Mouse (Mus musculus): ENCODE results near the gene Zbtb45. TPM values are rescaled to one million over a fixed set of nuclear protein-coding genes. Genes with fewer than 3 reads are reported as not detected.

Gene Zbtb45
- polyA plus RNA-seq, 1 experiment from 2014 or later, result 11.2 TPM

DNA sequence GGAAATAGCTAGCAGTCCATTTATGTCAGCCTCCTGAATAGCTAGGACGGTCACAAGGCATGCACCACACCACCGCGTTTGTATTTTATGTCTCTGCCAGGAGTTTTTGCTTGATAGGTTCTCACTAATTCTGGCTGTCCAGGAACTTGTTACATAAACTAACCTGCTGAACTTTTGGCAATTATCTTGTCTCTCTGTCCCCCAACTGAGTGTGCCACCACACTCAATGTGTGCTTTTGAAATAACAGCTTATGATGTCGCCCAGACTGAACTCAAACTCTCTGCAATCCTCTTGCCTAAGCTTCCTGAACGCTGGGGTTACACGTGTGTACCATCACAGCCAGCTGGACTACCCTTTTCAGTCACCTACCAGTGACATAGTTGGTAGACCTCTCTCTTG is 32.7 kb upstream of the Zbtb45 start:
- Histone ChIP-seq H3K4me3 (ENCODE audit: low read depth, low read length) (no peak overlapping the region), H3K36me3 (ENCODE audit: control insufficient read depth, insufficient read depth) (no peaks in the 10 kb centered on the region), H3K27me3 (replicated peaks; ENCODE audit: control insufficient read depth, insufficient read depth, low read length) (peaks cover 29% of the 10 kb centered on the region), H3K4me1 (replicated peaks; ENCODE audit: control insufficient read depth, insufficient read depth, low read length) (peaks cover 11% of the 10 kb centered on the region; the same call in 1 of the 2 replicates), H3K9ac (ENCODE audit: low read depth, low read length) (no peak overlapping the region), H3K27ac (ENCODE audit: low read depth, low read length) (no peak overlapping the region), H3K9me3 (ENCODE audit: control insufficient read depth) (no peaks in the 10 kb centered on the region), H3K4me2 (replicated peaks; ENCODE audit: low read depth) (no peak overlapping the region)
- no peak for ATAC-seq
- WGBS, result 79% methylated on average over 6 of the region's 6 CpGs
- no peak for TF ChIP-seq CTCF (IDR thresholded peaks at IDR 0.05; ENCODE audit: low read depth)

DNA sequence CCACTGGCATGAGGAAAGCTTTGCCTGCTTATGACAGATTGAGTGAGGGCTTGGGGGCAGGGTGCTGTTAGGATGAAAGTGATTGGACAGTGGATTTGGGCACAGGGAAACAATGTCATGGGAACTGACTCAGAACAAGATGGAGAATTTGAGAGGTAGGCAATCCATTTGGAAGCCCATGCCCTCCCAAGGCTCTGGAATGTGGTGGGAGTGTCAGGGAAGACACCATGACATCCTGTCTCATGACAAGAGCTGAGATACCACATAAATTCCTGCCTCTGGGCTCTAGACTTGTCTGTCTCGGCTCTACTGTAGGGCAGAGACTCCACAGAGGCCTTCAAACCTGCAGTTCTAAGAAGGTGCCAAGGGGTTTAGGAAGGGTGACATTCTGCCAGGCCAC is 31.4 kb upstream of the Zbtb45 start:
- Histone ChIP-seq H3K27me3 (replicated peaks; ENCODE audit: control insufficient read depth, insufficient read depth, low read length) (peaks cover 29% of the 10 kb centered on the region), H3K9ac (ENCODE audit: low read depth, low read length) (no peak overlapping the region), H3K4me1 (replicated peaks; ENCODE audit: control insufficient read depth, insufficient read depth, low read length) (peaks cover 11% of the 10 kb centered on the region; the same call in 1 of the 2 replicates), H3K4me3 (ENCODE audit: low read depth, low read length) (no peak overlapping the region), H3K9me3 (ENCODE audit: control insufficient read depth) (no peaks in the 10 kb centered on the region), H3K4me2 (replicated peaks; ENCODE audit: low read depth) (no peak overlapping the region), H3K27ac (ENCODE audit: low read depth, low read length) (no peak overlapping the region), H3K36me3 (ENCODE audit: control insufficient read depth, insufficient read depth) (no peaks in the 10 kb centered on the region; the same call in 1 of the 2 replicates)
- 88% methylated on average over 1 of the region's 1 CpGs for WGBS
- no peak for TF ChIP-seq CTCF (IDR thresholded peaks at IDR 0.05; ENCODE audit: low read depth)
- ATAC-seq, result no peak

DNA sequence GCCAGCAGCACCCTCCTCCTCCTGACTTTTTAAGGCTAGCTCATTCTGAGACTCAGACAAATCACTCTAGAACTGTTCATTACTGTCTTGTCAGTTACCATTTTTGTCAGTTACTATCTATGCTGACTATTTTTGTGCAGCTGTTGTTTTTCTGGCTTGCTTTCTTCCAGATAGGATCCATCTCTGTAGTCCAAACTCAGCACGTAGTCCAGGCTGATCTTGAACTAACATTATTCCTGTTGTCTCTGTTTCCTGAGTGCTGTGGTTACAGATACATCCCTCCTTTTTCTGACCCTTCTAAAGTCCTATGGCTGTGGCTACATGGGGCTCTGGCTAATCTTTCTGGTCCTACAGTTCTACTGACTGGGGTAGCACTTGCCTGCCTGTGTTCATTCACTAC is 29.3 kb upstream of the Zbtb45 start:
- Histone ChIP-seq H3K4me2 (replicated peaks; ENCODE audit: low read depth) (peak overlapping the region; percentile 79), H3K4me1 (replicated peaks; ENCODE audit: control insufficient read depth, insufficient read depth, low read length) (peaks cover 15% of the 10 kb centered on the region; the same call in 1 of the 2 replicates), H3K9me3 (ENCODE audit: control insufficient read depth) (no peaks in the 10 kb centered on the region), H3K36me3 (ENCODE audit: control insufficient read depth, insufficient read depth) (peaks cover 9% of the 10 kb centered on the region; the same call in 1 of the 2 replicates), H3K9ac (ENCODE audit: low read depth, low read length) (peak overlapping the region; percentile 96), H3K4me3 (ENCODE audit: low read depth, low read length) (peak overlapping the region; percentile 81; the same call in 1 of the 2 replicates), H3K27me3 (replicated peaks; ENCODE audit: control insufficient read depth, insufficient read depth, low read length) (peaks cover 17% of the 10 kb centered on the region), H3K27ac (ENCODE audit: low read depth, low read length) (no peak overlapping the region)
- no peak for ATAC-seq
- no peak for TF ChIP-seq CTCF (IDR thresholded peaks at IDR 0.05; ENCODE audit: low read depth)
- WGBS, result 78% methylated on average over 1 of the region's 1 CpGs

DNA sequence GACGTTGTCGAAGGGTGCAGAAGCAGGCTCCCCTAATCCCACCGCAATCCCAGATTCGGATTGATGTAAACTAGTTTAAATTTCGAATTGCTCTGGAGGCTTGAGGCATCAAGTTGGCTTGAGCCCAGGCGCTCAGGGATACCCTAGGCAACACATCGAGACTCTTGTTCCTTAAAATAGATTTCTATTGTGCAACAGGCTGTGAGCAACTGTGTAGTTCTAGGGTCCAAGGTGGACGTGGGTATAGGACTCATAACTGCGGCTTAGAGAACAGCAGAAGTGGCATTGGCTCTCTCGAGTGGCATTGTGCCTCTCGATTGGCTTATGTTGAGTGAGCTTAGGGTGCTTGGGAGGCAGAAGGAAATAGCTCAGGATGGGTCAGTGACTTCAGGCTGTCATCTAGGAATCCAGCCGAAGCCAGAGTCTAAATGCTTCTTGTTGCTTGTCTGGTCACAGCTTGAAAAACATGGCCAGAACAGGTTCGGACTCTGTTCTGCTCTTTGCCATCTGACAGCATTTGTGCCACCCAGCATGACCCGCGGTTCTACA is 28.9 kb upstream of the Zbtb45 start:
- H3K9ac ChIP-seq (ENCODE audit: low read depth, low read length), result peak overlapping the region; percentile 96
- peak overlapping the region; percentile 99 for H3K27ac ChIP-seq (ENCODE audit: low read depth, low read length)
- H3K9me3 ChIP-seq (ENCODE audit: control insufficient read depth), result no peaks in the 10 kb centered on the region
- peaks cover 11% of the 10 kb centered on the region; the same call in 1 of the 2 replicates for H3K4me1 ChIP-seq (replicated peaks; ENCODE audit: control insufficient read depth, insufficient read depth, low read length)
- H3K27me3 ChIP-seq (replicated peaks; ENCODE audit: control insufficient read depth, insufficient read depth, low read length), result peaks cover 12% of the 10 kb centered on the region
- TF ChIP-seq CTCF (IDR thresholded peaks at IDR 0.05; ENCODE audit: low read depth), result no peak
- H3K4me3 ChIP-seq (ENCODE audit: low read depth, low read length), result peak overlapping the region; percentile 81
- 13% methylated on average over 15 of the region's 15 CpGs for WGBS
- peak overlapping the region; percentile 79 for H3K4me2 ChIP-seq (replicated peaks; ENCODE audit: low read depth)
- ATAC-seq, result 0 out of 2 replicates have a peak, but pooled peaks have one; percentile 2
- peaks cover 9% of the 10 kb centered on the region; the same call in 1 of the 2 replicates for H3K36me3 ChIP-seq (ENCODE audit: control insufficient read depth, insufficient read depth)

DNA sequence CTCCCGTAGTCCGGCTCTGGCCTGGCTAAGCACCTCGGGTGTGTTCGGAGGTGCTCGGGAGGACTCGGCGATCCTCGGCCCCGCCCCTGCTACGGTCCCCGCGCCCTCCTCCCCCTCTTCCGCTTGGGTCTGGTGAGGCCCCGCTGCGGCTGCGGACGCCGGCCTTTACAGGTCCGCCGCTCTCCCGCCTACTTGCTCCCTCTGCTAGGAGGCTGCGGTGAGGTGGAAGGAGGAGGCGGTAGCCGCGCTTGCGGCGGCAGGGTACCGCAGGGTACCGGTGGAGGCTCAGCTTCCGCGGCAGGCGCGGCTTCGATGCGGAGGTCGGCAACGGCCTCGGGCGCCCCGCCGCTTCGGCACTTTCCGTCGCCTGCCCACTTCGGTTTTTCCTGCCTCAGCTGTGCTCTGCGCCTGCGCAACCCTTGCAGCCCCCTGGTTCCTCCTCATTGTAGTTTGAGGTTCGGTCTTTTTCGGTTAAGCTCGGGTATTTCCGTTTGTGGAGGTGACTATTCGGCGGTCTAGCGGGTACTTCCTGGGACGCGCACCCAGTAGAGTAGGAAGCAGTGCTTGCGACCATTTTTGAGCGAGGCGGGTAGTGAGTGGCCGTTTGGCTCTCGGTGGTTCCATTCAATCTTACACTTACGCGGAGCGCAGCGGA is 28.2 kb upstream of the Zbtb45 start, which contains the start of gene Ube2m:
Gene Ube2m (minus strand): TSS at position 375 of the 655 bp plus-strand sequence.
- Histone ChIP-seq H3K36me3 (ENCODE audit: control insufficient read depth, insufficient read depth) (peaks cover 9% of the 10 kb centered on the region; the same call in 1 of the 2 replicates), H3K9ac (ENCODE audit: low read depth, low read length) (peak within 1 kb of the TSS; percentile 96), H3K4me2 (replicated peaks; ENCODE audit: low read depth) (peak within 1 kb of the TSS; percentile 79), H3K4me3 (ENCODE audit: low read depth, low read length) (peak within 1 kb of the TSS; percentile 81), H3K4me1 (replicated peaks; ENCODE audit: control insufficient read depth, insufficient read depth, low read length) (0 out of 2 replicates have a peak, but pooled peaks cover 6% of the 10 kb centered on the region), H3K9me3 (ENCODE audit: control insufficient read depth) (no peaks in the 10 kb centered on the region), H3K27ac (ENCODE audit: low read depth, low read length) (peak within 1 kb of the TSS; percentile 99), H3K27me3 (replicated peaks; ENCODE audit: control insufficient read depth, insufficient read depth, low read length) (peaks cover 5% of the 10 kb centered on the region)
- WGBS, result under 1% methylated on average over 56 of the region's 65 CpGs
- ATAC-seq, result peak; percentile 94
- no peak for TF ChIP-seq CTCF (IDR thresholded peaks at IDR 0.05; ENCODE audit: low read depth)

DNA sequence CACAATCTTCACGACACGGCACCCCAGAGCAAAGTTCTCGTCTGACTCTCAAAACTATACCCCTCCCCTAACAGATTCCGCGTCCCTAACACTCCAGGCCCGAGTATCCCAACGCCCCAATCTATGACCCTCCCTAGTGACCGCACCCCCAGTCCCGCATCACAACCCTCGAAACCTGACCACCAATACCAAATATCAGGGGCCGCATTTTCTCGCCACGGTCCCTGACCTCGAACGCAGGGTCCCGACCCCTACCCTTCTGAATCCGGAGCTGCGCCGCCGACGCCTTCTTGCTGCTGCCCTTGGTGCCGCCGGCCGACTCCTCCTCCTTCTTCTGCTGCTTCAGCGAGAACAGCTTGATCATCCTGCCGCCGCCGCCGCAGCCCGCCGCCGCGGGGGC is 27.5 kb upstream of the Zbtb45 start:
- Histone ChIP-seq H3K4me3 (ENCODE audit: low read depth, low read length) (peak overlapping the region; percentile 81), H3K9me3 (ENCODE audit: control insufficient read depth) (no peaks in the 10 kb centered on the region), H3K4me2 (replicated peaks; ENCODE audit: low read depth) (peak overlapping the region; percentile 79), H3K9ac (ENCODE audit: low read depth, low read length) (peak overlapping the region; percentile 96), H3K27ac (ENCODE audit: low read depth, low read length) (peak overlapping the region; percentile 99), H3K36me3 (ENCODE audit: control insufficient read depth, insufficient read depth) (peaks cover 13% of the 10 kb centered on the region; the same call in 1 of the 2 replicates), H3K27me3 (replicated peaks; ENCODE audit: control insufficient read depth, insufficient read depth, low read length) (no peaks in the 10 kb centered on the region), H3K4me1 (replicated peaks; ENCODE audit: control insufficient read depth, insufficient read depth, low read length) (0 out of 2 replicates have a peak, but pooled peaks cover 6% of the 10 kb centered on the region)
- ATAC-seq, result peak; percentile 22
- TF ChIP-seq CTCF (IDR thresholded peaks at IDR 0.05; ENCODE audit: low read depth), result no peak
- WGBS, result under 1% methylated on average over 32 of the region's 33 CpGs

All from intestine, postnatal 0 days (tissue).